Mouse (Mus musculus): Measurements from ENCODE around the gene Lmod2.

GRCm38 (mm10) chr6:24571126-24571525, 26.4 kb upstream of the Lmod2 start:
- TF ChIP-seq CTCF (IDR thresholded peaks at IDR 0.05; ENCODE audit: control insufficient read depth, insufficient read depth, low read length) = no peak
- TF ChIP-seq POLR2A (IDR thresholded peaks at IDR 0.05; ENCODE audit: borderline replicate concordance, control insufficient read depth, low read depth, low read length) = no peak
